Mouse (Mus musculus) intestine, embryonic 14.5 days (tissue): ENCODE measurements around the gene Fam169a. TPM values are rescaled to one million over a fixed set of nuclear protein-coding genes. Genes with fewer than 3 reads are reported as not detected.
"Not testable (repeated sequence)": the region's sequence is repeated elsewhere in the genome, so short reads cannot be mapped to it uniquely, and the experiment has no call there.

Source experiments
- ATAC-seq: fragments of 200-750 bp; cut with Nextera tagmentation; replicated peaks from 2 replicates; pipeline ENCODE4 v1.8.0; 2017; ENCODE audit warnings: low read depth, moderate number of reproducible peaks, moderate TSS enrichment, moderate library complexity; ENCODE audit not compliant: low FRiP score, low TSS enrichment
- DNase-seq: peaks from one replicate; pipeline ENCODE4 v3.0.0-alpha.2; 2018; ENCODE audit warnings: low spot score
- H3K27ac ChIP-seq: fragments of 300-500 bp; sonication (generic); 2 replicates; pipeline ENCODE4 v1.5.1; 2014; ENCODE audit warnings: low read depth, mild to moderate bottlenecking, control low read depth
- H3K27me3 ChIP-seq: fragments of 300-500 bp; sonication (generic); replicated peaks from 2 replicates; pipeline ENCODE4 v1.6.1; 2014; ENCODE audit warnings: low read length, control low read depth; ENCODE audit not compliant: control insufficient read depth, insufficient read depth
- H3K36me3 ChIP-seq: fragments of 300-500 bp; sonication (generic); 2 replicates; pipeline ENCODE4 v1.6.1; 2014; ENCODE audit warnings: low read length, control low read depth; ENCODE audit not compliant: control insufficient read depth, insufficient read depth
- H3K4me1 ChIP-seq: fragments of 300-500 bp; sonication (generic); replicated peaks from 2 replicates; pipeline ENCODE4 v1.6.1; 2014; ENCODE audit warnings: low read length, control low read depth, mixed read lengths; ENCODE audit not compliant: control insufficient read depth, insufficient read depth
- H3K4me2 ChIP-seq: fragments of 300-500 bp; sonication (generic); 2 replicates; pipeline ENCODE4 v1.6.1; 2014; ENCODE audit warnings: low read length
- H3K4me3 ChIP-seq: fragments of 300-500 bp; sonication (generic); 2 replicates; pipeline ENCODE4 v1.5.1; 2014; ENCODE audit warnings: low read depth, low read length, control low read depth, mixed read lengths
- H3K9ac ChIP-seq: fragments of 300-500 bp; sonication (generic); 2 replicates; pipeline ENCODE4 v1.6.1; 2014; ENCODE audit warnings: mild to moderate bottlenecking, low read length
- H3K9me3 ChIP-seq: fragments of 300-500 bp; sonication (generic); 2 replicates; pipeline ENCODE4 v1.6.1; 2016; ENCODE audit warnings: low read length, control low read depth; ENCODE audit not compliant: control insufficient read depth
- WGBS: fragments of 180-500 bp; shearing (Covaris S2); extraction: QIAGEN DNeasy Blood & Tissue Kit; methylation state at CpG from one replicate; pipeline ENCODE4 v1.1.7; 2014; 5-methylcytosine and 5-hydroxymethylcytosine counted together
- polyA plus RNA-seq: library from polyadenylated mRNA; unstranded; fragments of >200 nt; fragmentation: Nextera tagmentation; extraction: Ambion mirVana; gene quantifications from 2 replicates; pipeline ENCODE4 v1.2.1, GENCODE M21; 2014

The Fam169a gene
- polyA plus RNA-seq, 1 experiment from 2014 or later: 5.5 TPM

DNA sequence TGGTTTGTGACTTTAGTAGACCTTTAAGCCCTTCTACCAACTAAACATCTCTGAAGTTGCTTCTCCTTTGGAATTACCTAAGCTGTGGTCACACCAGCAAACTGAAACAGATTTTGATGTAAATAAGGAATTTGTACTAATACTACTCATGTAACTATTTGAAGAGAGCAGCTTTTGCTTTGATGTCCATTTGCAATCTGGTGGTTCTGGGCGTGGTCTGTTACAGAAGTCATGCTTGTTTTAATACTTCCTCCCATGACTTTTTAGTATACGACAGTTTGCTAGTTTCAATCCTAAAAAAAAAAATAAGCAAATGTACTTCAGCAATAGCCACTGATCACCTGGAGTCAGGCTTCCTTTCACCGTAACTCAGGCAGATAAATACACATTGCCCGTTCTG is 62.6 kb downstream of the Fam169a start:
- H3K4me1 ChIP-seq, DNase-seq, ATAC-seq, H3K27ac ChIP-seq, H3K9ac ChIP-seq, H3K4me2 ChIP-seq, H3K27me3 ChIP-seq, H3K9me3 ChIP-seq, H3K4me3 ChIP-seq: not testable (repeated sequence)
- 89% methylated on average over 2 of the region's 4 CpGs for WGBS
- H3K36me3 ChIP-seq: peaks cover 39% of the 10 kb centered on the region

GRCm38 (mm10) chr13:97130413-97130812 is 63.3 kb downstream of the Fam169a start:
- H3K27me3 ChIP-seq, H3K9me3 ChIP-seq, H3K4me1 ChIP-seq, DNase-seq, H3K9ac ChIP-seq, H3K4me2 ChIP-seq, H3K4me3 ChIP-seq, ATAC-seq, H3K27ac ChIP-seq: not testable (repeated sequence)
- peaks cover 45% of the 10 kb centered on the region for H3K36me3 ChIP-seq
- WGBS: no CpG with 5 or more reads among the region's 2 CpGs

- Histone ChIP-seq H3K9ac (peak within 1 kb of the TSS; percentile 85), H3K27me3 (no peaks in the 10 kb centered on the region), H3K4me1 (peaks cover 3% of the 10 kb centered on the region; the same call in 1 of the 2 replicates), H3K36me3 (peaks cover 28% of the 10 kb centered on the region), H3K9me3 (no peaks in the 10 kb centered on the region), H3K27ac (peak within 1 kb of the TSS; percentile 71; the same call in 1 of the 2 replicates), H3K4me2 (peak within 1 kb of the TSS; percentile 75), H3K4me3 (peak within 1 kb of the TSS; percentile 95)
- DNase-seq (peak; percentile 92), ATAC-seq (peak; percentile 94)
- WGBS: under 1% methylated on average over 57 of the region's 57 CpGs
These were observed 70.6 kb downstream of the Fam169a start, which contains the start of the genes Gfm2 and Nsa2 for GRCm38 (mm10) chr13:97137466-97138400. Gfm2 (plus strand) TSS chr13:97137937. Nsa2 (minus strand) TSS chr13:97137937.

DNA sequence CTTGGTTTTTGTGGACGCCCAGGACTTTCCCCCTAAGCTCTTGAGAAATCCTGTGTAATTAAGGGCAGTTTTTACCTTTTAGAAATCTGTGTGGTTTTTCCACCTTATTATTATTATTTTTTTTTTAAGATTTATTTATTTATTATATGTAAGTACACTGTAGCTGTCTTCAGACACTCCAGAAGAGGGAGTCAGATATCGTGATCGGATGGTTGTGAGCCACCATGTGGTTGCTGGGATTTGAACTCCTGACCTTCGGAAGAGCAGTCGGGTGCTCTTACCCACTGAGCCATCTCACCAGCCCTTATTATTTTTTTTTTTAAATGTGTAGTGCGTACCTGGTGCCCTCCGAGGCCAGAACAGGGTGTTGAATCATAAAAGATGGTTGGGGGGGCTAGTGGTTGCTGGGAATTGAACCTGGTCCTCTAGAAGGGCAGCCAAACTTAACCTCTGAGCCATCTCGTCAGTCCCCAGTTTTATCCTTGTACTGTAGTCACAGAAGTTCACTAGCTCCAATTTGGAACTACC is 71.4 kb downstream of the Fam169a start:
- Histone ChIP-seq H3K36me3 (peaks cover 29% of the 10 kb centered on the region), H3K27ac (peak overlapping the region; percentile 71; the same call in 1 of the 2 replicates), H3K9ac (peak overlapping the region; percentile 85), H3K4me2 (peak overlapping the region; percentile 75), H3K4me3 (peak overlapping the region; percentile 95)
- not testable (repeated sequence) for H3K4me1 ChIP-seq, H3K9me3 ChIP-seq, H3K27me3 ChIP-seq, ATAC-seq, DNase-seq
- WGBS: 28% methylated on average over 8 of the region's 8 CpGs

DNA sequence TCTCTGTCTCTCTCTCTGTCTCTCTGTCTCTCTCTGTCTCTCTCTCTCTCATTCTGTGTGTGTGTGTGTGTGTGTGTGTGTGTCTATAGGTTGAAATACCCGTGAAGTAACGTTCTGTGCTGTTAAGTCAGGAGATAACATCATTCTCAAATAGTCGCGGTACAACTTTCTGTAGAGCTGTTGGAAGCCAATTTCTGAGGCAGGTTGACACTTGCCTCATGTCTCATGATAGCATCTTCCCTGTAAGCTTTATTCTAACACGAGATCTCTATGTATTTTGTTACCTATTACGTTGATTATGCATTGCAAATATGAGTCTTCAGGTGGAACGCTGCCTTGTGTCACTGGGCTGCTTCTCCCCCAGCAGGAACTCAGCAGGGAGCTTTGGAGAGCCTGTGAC is 75.2 kb downstream of the Fam169a start:
- ATAC-seq: no peak
- H3K27ac ChIP-seq: no peak overlapping the region
- H3K4me1 ChIP-seq: 0 out of 2 replicates have a peak, but pooled peaks cover 3% of the 10 kb centered on the region
- no peaks in the 10 kb centered on the region for H3K27me3 ChIP-seq
- no peaks in the 10 kb centered on the region for H3K9me3 ChIP-seq
- no peak overlapping the region for H3K9ac ChIP-seq
- no peak overlapping the region for H3K4me2 ChIP-seq
- 89% methylated on average over 7 of the region's 7 CpGs for WGBS
- H3K36me3 ChIP-seq: peaks cover 35% of the 10 kb centered on the region
- no peak for DNase-seq
- no peak overlapping the region for H3K4me3 ChIP-seq

DNA sequence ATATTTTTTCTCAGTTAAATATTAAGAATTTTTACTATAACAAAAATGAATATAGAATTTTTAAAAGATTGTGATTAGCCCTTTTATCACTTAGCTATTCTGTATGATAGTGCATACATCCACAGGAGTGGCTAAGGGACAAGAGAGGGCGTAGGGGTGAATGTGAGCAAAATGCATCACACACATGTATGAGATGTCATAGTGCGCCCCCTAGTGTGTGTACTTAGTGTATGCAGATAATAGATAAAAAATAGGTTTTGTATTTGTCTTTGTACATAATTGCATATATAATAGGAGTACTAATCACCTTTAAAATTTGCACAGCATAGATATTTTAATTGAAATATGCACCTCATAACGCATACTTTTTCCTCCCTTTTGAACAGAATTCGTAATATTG is 78.7 kb downstream of the Fam169a start:
- no peak for DNase-seq
- H3K36me3 ChIP-seq: peaks cover 69% of the 10 kb centered on the region
- no peak overlapping the region for H3K9ac ChIP-seq
- H3K9me3 ChIP-seq: no peaks in the 10 kb centered on the region
- H3K4me1 ChIP-seq: no peaks in the 10 kb centered on the region
- no peak for ATAC-seq
- 61% methylated on average over 4 of the region's 4 CpGs for WGBS
- H3K27me3 ChIP-seq: no peaks in the 10 kb centered on the region
- H3K4me2 ChIP-seq: no peak overlapping the region
- no peak overlapping the region for H3K27ac ChIP-seq
- no peak overlapping the region for H3K4me3 ChIP-seq

DNA sequence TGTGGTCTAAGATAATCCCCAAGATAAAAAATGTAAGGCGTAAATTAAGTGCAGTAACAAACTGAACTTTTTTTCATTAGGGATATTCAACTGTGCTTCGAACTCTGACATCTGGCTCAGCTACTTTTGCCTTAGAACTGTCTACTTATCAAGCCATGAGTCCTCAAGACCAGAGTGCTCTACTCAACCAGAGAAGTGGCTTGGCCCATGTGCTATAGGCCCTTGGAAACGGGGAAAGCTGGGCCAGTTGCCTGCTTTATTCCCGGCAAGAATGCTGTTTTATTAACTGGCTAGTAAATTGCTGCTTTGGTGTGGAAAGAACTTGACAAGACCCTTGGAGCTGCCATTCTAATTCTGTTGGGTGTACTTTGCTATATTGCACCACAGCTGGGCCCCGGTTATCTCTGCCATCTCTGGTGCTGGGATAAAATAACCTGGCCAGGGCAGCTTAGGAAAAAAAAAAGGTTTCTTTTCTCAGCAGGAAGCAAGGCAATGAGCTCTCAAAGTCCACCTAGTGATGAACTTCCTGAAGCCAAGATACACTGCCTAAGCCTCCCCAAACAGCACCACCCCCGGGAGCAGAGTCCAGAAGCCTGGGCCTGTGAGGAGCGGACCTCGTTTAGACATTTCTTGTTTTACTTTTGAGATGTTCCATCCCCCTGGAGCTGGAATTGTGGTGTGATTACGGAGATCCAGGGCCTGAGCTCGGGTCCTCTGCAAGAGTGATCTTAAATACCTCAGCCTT is 108.6 kb downstream of the Fam169a start:
- no peaks in the 10 kb centered on the region for H3K27me3 ChIP-seq
- H3K9me3 ChIP-seq: no peaks in the 10 kb centered on the region
- ATAC-seq (0 out of 2 replicates have a peak, but pooled peaks have one; percentile 50), DNase-seq (peak; percentile 56)
- 77% methylated on average over 10 of the region's 10 CpGs for whole genome bisulfite sequencing
- H3K4me1 ChIP-seq: no peaks in the 10 kb centered on the region
- H3K27ac ChIP-seq: no peak overlapping the region; the same call in 1 of the 2 replicates
- H3K4me3 ChIP-seq: no peak overlapping the region
- H3K4me2 ChIP-seq: no peak overlapping the region
- H3K9ac ChIP-seq: no peak overlapping the region
- peaks cover 91% of the 10 kb centered on the region for H3K36me3 ChIP-seq

GRCm38 (mm10) chr13:97176731-97177130 is 109.6 kb downstream of the Fam169a start:
- Histone ChIP-seq H3K9ac (no peak overlapping the region), H3K36me3 (peaks cover 90% of the 10 kb centered on the region), H3K4me3 (no peak overlapping the region), H3K27me3 (no peaks in the 10 kb centered on the region), H3K4me2 (no peak overlapping the region), H3K27ac (no peak overlapping the region), H3K4me1 (no peaks in the 10 kb centered on the region), H3K9me3 (no peaks in the 10 kb centered on the region)
- 82% methylated on average over 5 of the region's 5 CpGs for WGBS
- ATAC-seq (no peak), DNase-seq (no peak)
